Mouse (Mus musculus): ENCODE data around the gene Rasgef1b.

Rasgef1b gene

GRCm38 (mm10) chr5:99707261-99707660 is 21.6 kb downstream of the Rasgef1b start:
- no peak for DNase-seq (ENCODE audit: low read depth, low spot score)

GRCm38 (mm10) chr5:99701811-99702210 is 27.1 kb downstream of the Rasgef1b start:
- no peak for DNase-seq (ENCODE audit: low read depth, low spot score)

GRCm38 (mm10) chr5:99694712-99695360 is 34.0 kb downstream of the Rasgef1b start:
- no peak for DNase-seq (ENCODE audit: low read depth, low spot score)

- no peak for DNase-seq (ENCODE audit: low read depth, low spot score)
These were observed 39.0 kb downstream of the Rasgef1b start for GRCm38 (mm10) chr5:99689909-99690308.

GRCm38 (mm10) chr5:99687894-99688293 is 41.0 kb downstream of the Rasgef1b start:
- DNase-seq (ENCODE audit: low read depth, low spot score): no peak

- no peak for DNase-seq (ENCODE audit: low read depth, low spot score)
These were observed 44.8 kb downstream of the Rasgef1b start for GRCm38 (mm10) chr5:99684023-99684422.

GRCm38 (mm10) chr5:99669971-99670571 is 58.8 kb downstream of the Rasgef1b start:
- no peak for DNase-seq (ENCODE audit: low read depth, low spot score)

- DNase-seq (ENCODE audit: low read depth, low spot score): no peak
These were observed 72.8 kb downstream of the Rasgef1b start for GRCm38 (mm10) chr5:99656024-99656423.

GRCm38 (mm10) chr5:99652931-99653330 is 75.9 kb downstream of the Rasgef1b start:
- no peak for DNase-seq (ENCODE audit: low read depth, low spot score)

- DNase-seq (ENCODE audit: low read depth, low spot score): no peak
These were observed 87.5 kb downstream of the Rasgef1b start for GRCm38 (mm10) chr5:99641407-99641806.

- DNase-seq (ENCODE audit: low read depth, low spot score): no peak
These were observed 92.3 kb downstream of the Rasgef1b start for GRCm38 (mm10) chr5:99636575-99636974.

GRCm38 (mm10) chr5:99634010-99634541 is 94.8 kb downstream of the Rasgef1b start:
- no peak for DNase-seq (ENCODE audit: low read depth, low spot score)

GRCm38 (mm10) chr5:99633548-99633947 is 95.3 kb downstream of the Rasgef1b start:
- DNase-seq (ENCODE audit: low read depth, low spot score): no peak

- no peak for DNase-seq (ENCODE audit: low read depth, low spot score)
These were observed 96.1 kb downstream of the Rasgef1b start for GRCm38 (mm10) chr5:99632649-99633310.

- DNase-seq (ENCODE audit: low read depth, low spot score): no peak
These were observed 98.8 kb downstream of the Rasgef1b start for GRCm38 (mm10) chr5:99630087-99630486.

GRCm38 (mm10) chr5:99625603-99626002 is 103.3 kb downstream of the Rasgef1b start:
- DNase-seq (ENCODE audit: low read depth, low spot score): no peak

- no peak for DNase-seq (ENCODE audit: low read depth, low spot score)
These were observed 108.1 kb downstream of the Rasgef1b start for GRCm38 (mm10) chr5:99620771-99621170.

- no peak for DNase-seq (ENCODE audit: low read depth, low spot score)
These were observed 111.5 kb downstream of the Rasgef1b start for GRCm38 (mm10) chr5:99617271-99617800.

GRCm38 (mm10) chr5:99613321-99614118 is 115.3 kb downstream of the Rasgef1b start:
- peak; percentile 37 for DNase-seq (ENCODE audit: low read depth, low spot score)

- no peak for DNase-seq (ENCODE audit: low read depth, low spot score)
These were observed 121.3 kb downstream of the Rasgef1b start for GRCm38 (mm10) chr5:99607602-99608001.

- no peak for DNase-seq (ENCODE audit: low read depth, low spot score)
These were observed 122.6 kb downstream of the Rasgef1b start for GRCm38 (mm10) chr5:99606164-99606858.
